Mouse (Mus musculus): Measurements from ENCODE around the gene Vav3. TPM values are rescaled to one million over a fixed set of nuclear protein-coding genes. Genes with fewer than 3 reads are reported as not detected.

Gene Vav3
- total and polyA plus RNA-seq, 3 experiments = 0.08 TPM; not detected in 2

- dilution Hi-C loops (cut with MboI; ENCODE audit: extremely low pct_ligation_motif_present, extremely low pct_unique_long_range_greater_than_20kb, low sequenced_read_pairs) (no loop called here), in situ Hi-C loops (cut with MboI; ENCODE audit: low pct_ligation_motif_present, low pct_unique_long_range_greater_than_20kb, low sequenced_read_pairs) (no loop called here)
- H3K4me2 ChIP-seq (ENCODE audit: insufficient read depth, low read depth, poor library complexity, severe bottlenecking) = no peak overlapping the region
- H3K27ac ChIP-seq (ENCODE audit: insufficient read depth, low read depth) = no peak overlapping the region
- H3K9me3 ChIP-seq (replicated peaks; ENCODE audit: low read length) = no peaks in the 10 kb centered on the region
- no peaks in the 10 kb centered on the region for H3K36me3 ChIP-seq (replicated peaks in 1 of 2; ENCODE audit: control insufficient read depth in 1 of 2, insufficient read depth in 1 of 2, low read length in 1 of 2)
- no peaks in the 10 kb centered on the region for H3K27me3 ChIP-seq (replicated peaks)
- no peaks in the 10 kb centered on the region for H3K79me2 ChIP-seq (replicated peaks; ENCODE audit: control insufficient read depth, extremely low read depth, insufficient read depth, poor library complexity, severe bottlenecking)
- DNase-seq (ENCODE audit: extremely low read depth) = no peak
- TF ChIP-seq USF1 (IDR thresholded peaks at IDR 0.05; ENCODE audit: low read depth, low read length) (no peak), POLR2AphosphoS2 (IDR thresholded peaks at IDR 0.05; ENCODE audit: low read depth, low read length) (no peak), GABPA (IDR thresholded peaks at IDR 0.05; ENCODE audit: insufficient replicate concordance, low read depth, low read length) (no peak), UBTF (IDR thresholded peaks at IDR 0.05; ENCODE audit: low read depth, low read length) (no peak), KAT2A (IDR thresholded peaks at IDR 0.05; ENCODE audit: insufficient replicate concordance, low read length) (no peak), USF2 (conservative IDR thresholded peaks at IDR 0.05; ENCODE audit: low read depth, low read length) (no peak), MAFK (IDR thresholded peaks at IDR 0.05; ENCODE audit: insufficient replicate concordance, low read length) (no peak), MXI1 (IDR thresholded peaks at IDR 0.05; ENCODE audit: low read depth, low read length) (no peak), CTCF (conservative IDR thresholded peaks at IDR 0.05 in 1 of 2, IDR thresholded peaks at IDR 0.05 in 1 of 2; ENCODE audit: low read depth in 2 of 2, low read length in 2 of 2) (no peak), JUND (conservative IDR thresholded peaks at IDR 0.05; ENCODE audit: low read depth, low read length) (no peak), NRF1 (IDR thresholded peaks at IDR 0.05; ENCODE audit: low read depth, low read length) (no peak), MAZ (IDR thresholded peaks at IDR 0.05; ENCODE audit: low read depth, low read length) (no peak), ZNF384 (IDR thresholded peaks at IDR 0.05; ENCODE audit: low read depth, low read length) (no peak)
- H3K9ac ChIP-seq (ENCODE audit: insufficient read depth, low read depth) = no peak overlapping the region
- no peak overlapping the region for H3K4me3 ChIP-seq (replicated peaks in 1 of 3; ENCODE audit: low read depth in 2 of 3, low read length in 2 of 3, poor library complexity in 1 of 3)
- no peaks in the 10 kb centered on the region for H3K4me1 ChIP-seq (ENCODE audit: control insufficient read depth in 1 of 2, insufficient read depth in 2 of 2)
Measured at GRCm38 (mm10) chr3:109371576-109371975, 31.1 kb downstream of the Vav3 start.

GRCm38 (mm10) chr3:109372678-109373077 lies 32.2 kb downstream of the Vav3 start:
- no peak overlapping the region for H3K4me2 ChIP-seq (ENCODE audit: insufficient read depth, low read depth, poor library complexity, severe bottlenecking)
- no peaks in the 10 kb centered on the region for H3K36me3 ChIP-seq (replicated peaks in 1 of 2; ENCODE audit: control insufficient read depth in 1 of 2, insufficient read depth in 1 of 2, low read length in 1 of 2)
- no peak for DNase-seq (ENCODE audit: extremely low read depth)
- H3K79me2 ChIP-seq (replicated peaks; ENCODE audit: control insufficient read depth, extremely low read depth, insufficient read depth, poor library complexity, severe bottlenecking) = no peaks in the 10 kb centered on the region
- in situ Hi-C loops (cut with MboI; ENCODE audit: low pct_ligation_motif_present, low pct_unique_long_range_greater_than_20kb, low sequenced_read_pairs) (no loop called here), dilution Hi-C loops (cut with MboI; ENCODE audit: extremely low pct_ligation_motif_present, extremely low pct_unique_long_range_greater_than_20kb, low sequenced_read_pairs) (no loop called here)
- no peak overlapping the region for H3K9ac ChIP-seq (ENCODE audit: insufficient read depth, low read depth)
- no peaks in the 10 kb centered on the region for H3K4me1 ChIP-seq (ENCODE audit: control insufficient read depth in 1 of 2, insufficient read depth in 2 of 2)
- no peak overlapping the region for H3K4me3 ChIP-seq (replicated peaks in 1 of 3; ENCODE audit: low read depth in 2 of 3, low read length in 2 of 3, poor library complexity in 1 of 3)
- H3K9me3 ChIP-seq (replicated peaks; ENCODE audit: low read length) = no peaks in the 10 kb centered on the region
- TF ChIP-seq HCFC1 (IDR thresholded peaks at IDR 0.05; ENCODE audit: low read depth, low read length) = no peak
- no peak for TF ChIP-seq UBTF (IDR thresholded peaks at IDR 0.05; ENCODE audit: low read depth, low read length)
- no peak for TF ChIP-seq MXI1 (IDR thresholded peaks at IDR 0.05; ENCODE audit: low read depth, low read length)
- no peak for TF ChIP-seq RAD21 (IDR thresholded peaks at IDR 0.05; ENCODE audit: low read depth, low read length)
- TF ChIP-seq MEF2A (IDR thresholded peaks at IDR 0.05; ENCODE audit: borderline replicate concordance, low read depth, low read length) = no peak
- TF ChIP-seq CHD2 (IDR thresholded peaks at IDR 0.05; ENCODE audit: low read length) = no peak
- no peak for TF ChIP-seq KAT2A (IDR thresholded peaks at IDR 0.05; ENCODE audit: insufficient replicate concordance, low read length)
- no peak for TF ChIP-seq EP300 (IDR thresholded peaks at IDR 0.05; ENCODE audit: low read length)
- no peak for TF ChIP-seq SIN3A (IDR thresholded peaks at IDR 0.05; ENCODE audit: low read length)
- TF ChIP-seq POLR2AphosphoS2 (IDR thresholded peaks at IDR 0.05; ENCODE audit: low read depth, low read length) = no peak
- TF ChIP-seq MAFK (IDR thresholded peaks at IDR 0.05; ENCODE audit: insufficient replicate concordance, low read length) = no peak
- TF ChIP-seq SMC3 (IDR thresholded peaks at IDR 0.05; ENCODE audit: low read depth, low read length) = no peak
- TF ChIP-seq BHLHE40 (IDR thresholded peaks at IDR 0.05; ENCODE audit: low read depth, low read length) = no peak
- TF ChIP-seq ZNF384 (IDR thresholded peaks at IDR 0.05; ENCODE audit: low read depth, low read length) = no peak
- TF ChIP-seq TCF12 (IDR thresholded peaks at IDR 0.05; ENCODE audit: low read depth, low read length) = no peak
- no peak for TF ChIP-seq ELF1 (IDR thresholded peaks at IDR 0.05; ENCODE audit: low read depth, low read length)
- H3K27me3 ChIP-seq (replicated peaks) = no peaks in the 10 kb centered on the region
- H3K27ac ChIP-seq (ENCODE audit: insufficient read depth, low read depth) = no peak overlapping the region
